Mouse (Mus musculus): ENCODE results near the gene Tmem164.

DNA sequence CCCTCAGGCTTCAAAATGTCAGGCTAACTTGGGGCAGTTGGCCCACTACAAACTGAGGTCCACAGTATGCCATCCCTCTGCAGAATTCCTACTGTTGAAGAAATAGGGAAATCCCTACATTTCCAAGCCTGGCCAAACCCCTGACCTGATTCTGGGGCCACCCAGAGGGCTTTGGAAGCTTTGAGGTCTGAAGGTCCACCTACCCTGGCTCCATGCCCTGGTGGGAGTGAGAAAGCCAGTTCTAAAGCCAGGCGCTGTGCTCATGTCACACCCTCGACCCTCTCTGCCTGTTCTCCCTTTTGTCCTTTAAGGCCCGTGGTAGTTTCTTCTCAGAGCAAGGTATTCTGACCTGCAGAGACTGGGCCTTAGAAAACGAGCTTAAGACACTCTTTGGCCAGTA is 94.9 kb downstream of the Tmem164 start:
- TF ChIP-seq POLR2A (IDR thresholded peaks at IDR 0.05; ENCODE audit: borderline replicate concordance, control insufficient read depth, low read depth, low read length) (no peak), CTCF (IDR thresholded peaks at IDR 0.05; ENCODE audit: control insufficient read depth, insufficient read depth, low read length) (no peak)

Data from bone marrow, adult 2 months (tissue).